Mouse (Mus musculus) retina, embryonic 14.5 days (tissue): ENCODE results near the gene Olfr548-ps1.

Experiments used
- DNase-seq: peaks from one replicate; pipeline ENCODE4 v3.0.0-alpha.2; 2015; ENCODE audit warnings: low spot score

Olfr548-ps1 gene

DNA sequence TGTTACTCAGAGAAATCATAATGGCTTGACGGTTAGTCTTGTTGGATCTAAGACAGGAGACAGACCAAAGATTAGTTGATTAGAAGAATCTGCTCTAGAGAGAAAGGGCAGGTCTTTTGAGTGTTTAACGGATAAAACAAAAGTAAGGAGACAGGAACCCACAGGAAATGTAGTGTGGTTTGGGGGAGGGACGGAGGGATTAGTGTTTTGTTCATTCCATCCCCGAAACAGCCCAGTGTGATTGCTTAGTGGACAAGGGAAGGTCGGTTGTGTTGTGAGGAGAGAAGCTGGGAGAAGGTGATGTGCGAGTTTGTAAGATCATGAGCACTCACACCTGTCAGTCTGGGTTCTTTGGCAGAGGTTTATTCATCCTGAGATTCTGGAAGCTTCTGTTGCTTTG, 35.3 kb downstream of the Olfr548-ps1 start:
- DNase-seq = no peak

DNA sequence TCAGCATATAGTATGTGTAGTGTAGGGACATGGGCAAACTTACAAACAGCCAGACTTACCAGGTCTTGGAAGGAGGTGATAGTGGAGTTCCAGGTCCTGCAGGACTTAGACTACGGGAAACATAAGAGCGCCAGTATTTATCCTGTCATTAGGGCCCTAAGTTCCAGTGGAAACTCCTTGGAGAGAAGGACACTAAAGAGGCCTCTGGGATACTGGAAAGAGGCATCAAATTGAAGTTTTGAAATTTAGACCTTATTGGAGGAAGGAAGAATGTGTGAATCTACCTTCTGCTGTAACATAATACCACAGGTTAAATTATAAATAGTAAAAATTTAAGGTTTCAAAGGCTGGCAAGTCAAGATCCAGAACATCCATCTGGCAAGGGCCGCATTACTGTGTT, 51.1 kb downstream of the Olfr548-ps1 start, which contains the start of gene Olfr551:
Gene Olfr551 (minus strand): TSS at position 101 of the 400 bp plus-strand sequence.
- no peak for DNase-seq
